Mouse (Mus musculus) testis, postnatal 10 days (tissue): ENCODE results near the gene Aire.

Experiments
- DNase-seq: peaks from one replicate; pipeline ENCODE4 v3.0.0; 2021; ENCODE audit warnings: low spot score

Gene Aire

GRCm38 (mm10) chr10:78043406-78043836, at the start of gene Aire:
Gene Aire, minus strand, starts transcription at chr10:78043610.
- DNase-seq: peak; percentile 72

GRCm38 (mm10) chr10:78092725-78093029, 49.3 kb upstream of the Aire start:
- no peak for DNase-seq

GRCm38 (mm10) chr10:78091865-78092724, 48.7 kb upstream of the Aire start:
- DNase-seq: no peak

GRCm38 (mm10) chr10:78090706-78091491, 47.5 kb upstream of the Aire start:
- no peak for DNase-seq

- no peak for DNase-seq
Measured at GRCm38 (mm10) chr10:78090246-78090645, 46.8 kb upstream of the Aire start.

GRCm38 (mm10) chr10:78087101-78087511, 43.7 kb upstream of the Aire start:
- DNase-seq: no peak

GRCm38 (mm10) chr10:78086444-78087061, 43.1 kb upstream of the Aire start:
- DNase-seq: no peak

GRCm38 (mm10) chr10:78085711-78086110, 42.3 kb upstream of the Aire start:
- no peak for DNase-seq

- no peak for DNase-seq
Measured at GRCm38 (mm10) chr10:78084073-78084472, 40.7 kb upstream of the Aire start.

- no peak for DNase-seq
Measured at GRCm38 (mm10) chr10:78079955-78080591, 36.7 kb upstream of the Aire start.

- DNase-seq: no peak
Measured at GRCm38 (mm10) chr10:78078276-78078675, 34.9 kb upstream of the Aire start.

GRCm38 (mm10) chr10:78077862-78078261, 34.5 kb upstream of the Aire start:
- no peak for DNase-seq

GRCm38 (mm10) chr10:78074977-78075376, 31.6 kb upstream of the Aire start:
- no peak for DNase-seq

- DNase-seq: no peak
Measured at GRCm38 (mm10) chr10:78074151-78074550, 30.7 kb upstream of the Aire start.

- peak; percentile 86 for DNase-seq
Measured at GRCm38 (mm10) chr10:78069101-78070011, 25.9 kb upstream of the Aire start, which contains the start of gene Icosl. Gene Icosl, plus strand, starts transcription at chr10:78069302.

GRCm38 (mm10) chr10:78068541-78068940, 25.1 kb upstream of the Aire start:
- no peak for DNase-seq

GRCm38 (mm10) chr10:78067226-78067625, 23.8 kb upstream of the Aire start:
- DNase-seq: peak; percentile 54

GRCm38 (mm10) chr10:78063122-78063521, 19.7 kb upstream of the Aire start:
- no peak for DNase-seq

GRCm38 (mm10) chr10:78057056-78057455, 13.6 kb upstream of the Aire start:
- DNase-seq: no peak

- DNase-seq: no peak
Measured at GRCm38 (mm10) chr10:78054633-78055565, 11.5 kb upstream of the Aire start.
